Mouse (Mus musculus) lung, embryonic 14.5 days (tissue): Measurements from ENCODE around the gene Ctse. TPM values are rescaled to one million over a fixed set of nuclear protein-coding genes. Genes with fewer than 3 reads are reported as not detected.
A peak's percentile ranks its signal among the peaks of the same experiment; 100 is the strongest.
"Not testable (repeated sequence)": the region's sequence is repeated elsewhere in the genome, so short reads cannot be mapped to it uniquely, and the experiment has no call there.

Experiments used
- ATAC-seq: fragments of 200-750 bp; cut with Nextera tagmentation; 2 replicates; pipeline ENCODE4 v1.8.0; 2017; ENCODE audit warnings: mild to moderate bottlenecking, moderate TSS enrichment, moderate library complexity; ENCODE audit not compliant: insufficient read depth
- DNase-seq: peaks from one replicate; pipeline ENCODE4 v3.0.0-alpha.2; 2015
- H3K27ac ChIP-seq: fragments of 300-500 bp; sonication (generic); 2 replicates; pipeline ENCODE4 v1.5.1; 2014; ENCODE audit warnings: low read depth, mild to moderate bottlenecking, moderate library complexity
- H3K27me3 ChIP-seq: fragments of 300-500 bp; sonication (generic); 2 replicates; pipeline ENCODE4 v1.6.1; 2014; ENCODE audit warnings: low read length, control low read depth; ENCODE audit not compliant: insufficient read depth
- H3K36me3 ChIP-seq: fragments of 300-500 bp; sonication (generic); 2 replicates; pipeline ENCODE4 v1.6.1; 2014; ENCODE audit warnings: control low read depth; ENCODE audit not compliant: insufficient read depth
- H3K4me1 ChIP-seq: fragments of 300-500 bp; sonication (generic); 2 replicates; pipeline ENCODE4 v1.6.1; 2014; ENCODE audit warnings: antibody characterized with exemption, control low read depth; ENCODE audit not compliant: insufficient read depth
- H3K4me2 ChIP-seq: fragments of 300-500 bp; sonication (generic); 2 replicates; pipeline ENCODE4 v1.6.1; 2014; ENCODE audit warnings: mild to moderate bottlenecking
- H3K4me3 ChIP-seq: fragments of 300-500 bp; sonication (generic); 2 replicates; pipeline ENCODE4 v1.5.1; 2014; ENCODE audit warnings: low read depth, low read length
- H3K9ac ChIP-seq: fragments of 300-500 bp; sonication (generic); 2 replicates; pipeline ENCODE4 v1.6.1; 2014
- H3K9me3 ChIP-seq: fragments of 300-500 bp; sonication (generic); 2 replicates; pipeline ENCODE4 v1.6.1; 2016; ENCODE audit warnings: low read depth, low read length, control low read depth
- CTCF ChIP-seq: IDR thresholded peaks from 2 replicates; pipeline ENCODE4 v1.5.1; 2016; ENCODE audit warnings: antibody characterized with exemption, low read depth
- WGBS: fragments of 180-500 bp; shearing (Covaris S2); extraction: QIAGEN DNeasy Blood & Tissue Kit; methylation state at CpG from one replicate; pipeline ENCODE4 v1.1.7; 2014; 5-methylcytosine and 5-hydroxymethylcytosine counted together
- polyA plus RNA-seq: library from polyadenylated mRNA; unstranded; fragments of >200 nt; fragmentation: Nextera tagmentation; extraction: Ambion mirVana; gene quantifications from 2 replicates; pipeline ENCODE4 v1.2.1, GENCODE M21; 2014

Ctse gene
- polyA plus RNA-seq, 1 experiment from 2014 or later, result 0.78 TPM

GRCm38 (mm10) chr1:131616131-131616530 is 22.0 kb upstream of the Ctse start:
- 74% methylated on average over 1 of the region's 1 CpGs for WGBS
- no peak for TF ChIP-seq CTCF

GRCm38 (mm10) chr1:131616546-131617220 is 21.4 kb upstream of the Ctse start:
- Histone ChIP-seq H3K4me1 (no peaks in the 10 kb centered on the region), H3K9ac (no peak overlapping the region), H3K27me3 (no peaks in the 10 kb centered on the region), H3K9me3 (no peaks in the 10 kb centered on the region), H3K27ac (no peak overlapping the region), H3K4me3 (no peak overlapping the region), H3K4me2 (no peak overlapping the region), H3K36me3 (no peaks in the 10 kb centered on the region)
- WGBS, result 54% methylated on average over 5 of the region's 5 CpGs
- ATAC-seq (no peak), DNase-seq (no peak)
- TF ChIP-seq CTCF, result no peak

More at GRCm38 (mm10) chr1:131616131-131616530, 22.0 kb upstream of the Ctse start:
- no peaks in the 10 kb centered on the region for H3K4me1 ChIP-seq
- no peaks in the 10 kb centered on the region for H3K36me3 ChIP-seq
- no peak for DNase-seq
- H3K4me2 ChIP-seq, result no peak overlapping the region
- no peak overlapping the region for H3K9ac ChIP-seq
- H3K27ac ChIP-seq, result no peak overlapping the region
- no peaks in the 10 kb centered on the region for H3K9me3 ChIP-seq
- ATAC-seq, result no peak
- H3K27me3 ChIP-seq, result no peaks in the 10 kb centered on the region
- no peak overlapping the region for H3K4me3 ChIP-seq

GRCm38 (mm10) chr1:131618576-131618975 is 19.5 kb upstream of the Ctse start:
- no peak for ATAC-seq

GRCm38 (mm10) chr1:131619348-131619747 is 18.8 kb upstream of the Ctse start:
- Histone ChIP-seq H3K9me3 (no peaks in the 10 kb centered on the region), H3K27ac (no peak overlapping the region), H3K36me3 (no peaks in the 10 kb centered on the region), H3K9ac (no peak overlapping the region), H3K27me3 (no peaks in the 10 kb centered on the region), H3K4me3 (no peak overlapping the region), H3K4me1 (no peaks in the 10 kb centered on the region), H3K4me2 (no peak overlapping the region)
- ATAC-seq (no peak), DNase-seq (no peak)
- no peak for TF ChIP-seq CTCF
- 62% methylated on average over 7 of the region's 7 CpGs for WGBS

More at GRCm38 (mm10) chr1:131618576-131618975, 19.5 kb upstream of the Ctse start:
- Histone ChIP-seq H3K4me2 (no peak overlapping the region), H3K27ac (no peak overlapping the region), H3K9ac (no peak overlapping the region), H3K36me3 (no peaks in the 10 kb centered on the region), H3K4me1 (no peaks in the 10 kb centered on the region), H3K27me3 (no peaks in the 10 kb centered on the region), H3K9me3 (no peaks in the 10 kb centered on the region), H3K4me3 (no peak overlapping the region)
- WGBS, result 71% methylated on average over 1 of the region's 1 CpGs
- no peak for DNase-seq
- TF ChIP-seq CTCF, result no peak

- Histone ChIP-seq H3K9ac (no peak overlapping the region), H3K36me3 (no peaks in the 10 kb centered on the region), H3K27ac (no peak overlapping the region), H3K27me3 (no peaks in the 10 kb centered on the region), H3K4me1 (no peaks in the 10 kb centered on the region), H3K4me3 (no peak overlapping the region), H3K9me3 (no peaks in the 10 kb centered on the region), H3K4me2 (no peak overlapping the region)
- no peak for TF ChIP-seq CTCF
- 51% methylated on average over 3 of the region's 3 CpGs for WGBS
- no peak for ATAC-seq
- no peak for DNase-seq
Observed at GRCm38 (mm10) chr1:131623644-131624043, 14.5 kb upstream of the Ctse start.

- H3K9me3 ChIP-seq, result no peaks in the 10 kb centered on the region
- H3K4me1 ChIP-seq, result no peaks in the 10 kb centered on the region
- no peak overlapping the region for H3K4me2 ChIP-seq
- no peaks in the 10 kb centered on the region for H3K27me3 ChIP-seq
- no peak overlapping the region for H3K4me3 ChIP-seq
- 28% methylated on average over 3 of the region's 3 CpGs for WGBS
- ATAC-seq (no peak), DNase-seq (no peak)
- no peak overlapping the region for H3K27ac ChIP-seq
- no peak for TF ChIP-seq CTCF
- no peaks in the 10 kb centered on the region for H3K36me3 ChIP-seq
- no peak overlapping the region for H3K9ac ChIP-seq
Observed at GRCm38 (mm10) chr1:131624175-131624835, 13.8 kb upstream of the Ctse start.

GRCm38 (mm10) chr1:131626200-131626599 is 11.9 kb upstream of the Ctse start:
- 87% methylated on average over 6 of the region's 6 CpGs for WGBS
- Histone ChIP-seq H3K9me3 (no peaks in the 10 kb centered on the region), H3K4me1 (no peaks in the 10 kb centered on the region), H3K4me3 (no peak overlapping the region), H3K36me3 (no peaks in the 10 kb centered on the region), H3K27me3 (no peaks in the 10 kb centered on the region), H3K4me2 (no peak overlapping the region), H3K9ac (no peak overlapping the region), H3K27ac (no peak overlapping the region)
- DNase-seq (no peak), ATAC-seq (no peak)
- TF ChIP-seq CTCF, result no peak

GRCm38 (mm10) chr1:131632216-131632615 is 5.9 kb upstream of the Ctse start:
- DNase-seq, result peak; percentile 80
- not testable (repeated sequence) for H3K9ac ChIP-seq, H3K9me3 ChIP-seq, H3K4me1 ChIP-seq, H3K4me2 ChIP-seq, H3K36me3 ChIP-seq, H3K27ac ChIP-seq, H3K4me3 ChIP-seq, ATAC-seq, H3K27me3 ChIP-seq
- 40% methylated on average over 6 of the region's 6 CpGs for WGBS
